Mouse (Mus musculus): ENCODE results near the gene Trub1. TPM values are rescaled to one million over a fixed set of nuclear protein-coding genes. Genes with fewer than 3 reads are reported as not detected.

The Trub1 gene
- 1 to 10 TPM; 1.9 to 2.6 TPM for total RNA-seq (2023)

DNA sequence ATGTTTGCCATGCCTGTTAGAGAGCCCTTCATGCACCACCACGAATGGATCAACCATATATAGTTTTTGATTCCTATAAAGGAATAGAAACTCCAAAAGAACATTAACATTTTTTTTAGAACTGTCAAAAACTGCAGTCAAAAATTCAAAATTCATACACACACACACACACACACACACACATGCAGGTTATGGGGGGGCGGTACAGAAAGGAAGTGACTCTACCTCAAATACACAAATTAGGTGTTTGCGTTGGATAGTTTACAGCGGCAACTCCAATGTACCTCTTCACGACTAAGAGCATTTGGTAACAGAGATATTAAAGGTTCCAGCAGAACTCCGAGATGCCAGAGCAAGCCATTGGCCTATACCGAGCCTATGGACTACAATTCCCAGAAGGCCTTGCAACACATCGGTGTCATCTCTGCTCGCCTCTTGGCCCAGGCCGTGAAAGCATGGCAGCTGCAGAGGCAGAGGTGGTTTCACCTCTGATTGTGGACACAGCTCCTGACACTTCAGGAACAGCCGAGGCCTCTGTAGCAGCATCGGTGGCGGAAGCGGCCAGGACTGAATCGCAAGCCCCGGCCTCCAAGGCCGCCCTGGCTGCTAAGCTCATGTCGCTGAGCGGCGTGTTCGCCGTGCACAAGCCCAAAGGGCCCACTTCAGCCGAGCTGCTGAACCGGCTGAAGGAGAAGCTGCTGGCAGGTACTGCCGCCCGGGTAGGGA, at the start of gene Trub1:
Trub1 (plus strand) TSS at position 421 of the 726 bp plus-strand sequence.

Other genes with a start within 250 kb of the Trub1 start
- 1 to 10 TPM in 1 of 2 experiments, under 1 TPM in 1; 0.96 to 1.5 TPM for gene Ablim1, start 138.0 kb upstream of the Trub1 start, total RNA-seq (2023)
- gene Fam160b1, start 92.2 kb upstream of the Trub1 start, total RNA-seq (2023): 10 to 100 TPM; 44.8 to 45.6 TPM
- 10 to 100 TPM; 43.2 to 58.2 TPM for gene Atrnl1, start 158.1 kb downstream of the Trub1 start, total RNA-seq (2023)